Mouse (Mus musculus) kidney, adult 2 months (tissue): ENCODE measurements around the gene H2al2a.

Experiments
- CTCF ChIP-seq: fragments of 200-500 bp; conservative IDR thresholded peaks from 2 replicates; pipeline ENCODE4 v1.5.1; 2011; ENCODE audit warnings: low read depth, mild to moderate bottlenecking, control low read depth, low read length, moderate library complexity, mixed read lengths; ENCODE audit not compliant: insufficient read depth, insufficient read length
- POLR2A ChIP-seq: fragments of 200-500 bp; IDR thresholded peaks from one replicate; pipeline ENCODE4 v1.6.1; 2011; ENCODE audit warnings: low read depth, low read length, control low read depth

GRCm38 (mm10) chr2:18017321-18017720 is 20.6 kb upstream of the H2al2a start:
- TF ChIP-seq CTCF (no peak), POLR2A (no peak)
